Mouse (Mus musculus) G1E (cell line): ENCODE measurements around the gene Neurl1a.

ENCODE experiments used
- CTCF ChIP-seq: IDR thresholded peaks from 2 replicates; pipeline ENCODE4 v1.5.1; 2012; ENCODE audit warnings: low read depth, low read length, inconsistent platforms, mixed read lengths
- TAL1 ChIP-seq: conservative IDR thresholded peaks from 2 replicates; pipeline ENCODE4 v1.6.1; 2012; ENCODE audit warnings: low read depth, low read length, inconsistent platforms, mixed read lengths

DNA sequence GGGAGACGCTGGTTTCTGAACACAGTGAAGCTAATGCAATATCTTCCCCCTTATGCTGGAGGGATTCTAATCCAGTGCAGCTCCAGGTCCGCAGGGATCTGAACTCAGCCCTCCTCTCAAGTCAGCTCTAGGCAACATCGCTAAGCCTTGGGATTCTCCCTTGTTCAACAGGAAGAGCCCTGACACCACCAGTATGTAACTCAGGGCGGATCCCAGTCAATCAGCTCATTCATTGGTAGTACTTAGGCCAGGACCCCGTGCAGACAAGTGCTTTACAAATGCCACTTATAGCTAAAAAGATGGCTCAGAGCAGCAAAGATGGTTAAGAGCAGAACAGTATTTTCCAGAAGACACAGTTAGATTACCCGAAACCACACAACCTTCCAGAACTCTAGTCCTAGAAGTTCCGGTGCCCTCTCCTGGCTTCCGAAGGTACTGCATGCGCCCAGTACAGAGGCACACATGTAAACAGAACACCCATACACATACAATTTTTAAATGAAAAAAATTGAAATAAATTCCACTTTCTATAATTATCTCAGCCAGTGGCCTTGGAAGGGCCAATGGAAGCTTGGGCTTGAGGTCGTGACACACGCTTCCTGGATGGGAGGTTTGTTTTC is 9.7 kb upstream of the Neurl1a start:
- TF ChIP-seq TAL1 (no peak), CTCF (peak; percentile 89)
